Mouse (Mus musculus) urinary bladder, postnatal 14 days (tissue): ENCODE measurements around the gene Mab21l2.

Experiments used
- DNase-seq: peaks from one replicate; pipeline ENCODE4 v3.0.0; 2021; ENCODE audit warnings: low spot score

Gene Mab21l2

GRCm38 (mm10) chr3:86548091-86549015 is at the start of gene Mab21l2:
Gene Mab21l2, minus strand, starts transcription at chr3:86548629.
- DNase-seq, result no peak

- no peak for DNase-seq
Observed at GRCm38 (mm10) chr3:86575312-86575711, 26.9 kb upstream of the Mab21l2 start.

- DNase-seq, result no peak
Observed at GRCm38 (mm10) chr3:86572519-86573244, 24.3 kb upstream of the Mab21l2 start.

GRCm38 (mm10) chr3:86571518-86571917 is 23.1 kb upstream of the Mab21l2 start:
- DNase-seq, result no peak

GRCm38 (mm10) chr3:86567312-86567711 is 18.9 kb upstream of the Mab21l2 start:
- DNase-seq, result no peak

DNA sequence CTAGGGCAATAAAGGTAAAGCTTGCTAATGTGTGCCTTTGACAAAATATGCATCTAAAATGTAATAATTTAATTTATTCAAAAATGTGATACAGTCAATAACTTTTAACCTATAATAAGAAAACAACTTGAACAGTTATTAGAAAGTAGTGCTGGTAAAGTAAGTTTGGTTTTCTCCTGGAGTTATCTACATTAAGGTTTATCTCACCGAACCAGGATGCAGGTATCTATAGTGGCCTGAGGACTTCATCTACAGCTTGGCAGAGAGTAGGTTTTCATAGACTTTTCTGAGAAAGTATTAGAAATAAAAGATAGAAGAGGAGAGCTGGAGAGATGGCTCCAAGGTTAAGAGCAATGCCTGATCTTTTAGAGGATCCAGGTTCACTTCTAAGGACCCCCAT is 13.0 kb upstream of the Mab21l2 start:
- DNase-seq, result no peak

DNA sequence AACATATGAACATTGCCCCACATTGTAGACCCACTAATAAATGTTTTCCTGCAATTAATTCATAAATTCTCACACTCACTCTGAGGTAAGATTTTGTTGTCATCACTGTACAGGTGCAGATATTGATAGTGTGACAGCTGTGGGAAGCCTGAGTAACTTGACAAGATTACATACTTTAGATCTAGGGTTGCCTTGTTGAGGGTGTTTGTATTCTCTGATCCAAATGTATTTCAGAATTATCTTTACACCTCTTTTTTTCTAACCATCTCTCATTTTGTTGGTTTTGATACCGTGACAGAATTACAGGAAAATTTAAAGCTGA is 12.6 kb upstream of the Mab21l2 start:
- DNase-seq, result no peak

- no peak for DNase-seq
Observed at GRCm38 (mm10) chr3:86560281-86561022, 12.0 kb upstream of the Mab21l2 start.

DNA sequence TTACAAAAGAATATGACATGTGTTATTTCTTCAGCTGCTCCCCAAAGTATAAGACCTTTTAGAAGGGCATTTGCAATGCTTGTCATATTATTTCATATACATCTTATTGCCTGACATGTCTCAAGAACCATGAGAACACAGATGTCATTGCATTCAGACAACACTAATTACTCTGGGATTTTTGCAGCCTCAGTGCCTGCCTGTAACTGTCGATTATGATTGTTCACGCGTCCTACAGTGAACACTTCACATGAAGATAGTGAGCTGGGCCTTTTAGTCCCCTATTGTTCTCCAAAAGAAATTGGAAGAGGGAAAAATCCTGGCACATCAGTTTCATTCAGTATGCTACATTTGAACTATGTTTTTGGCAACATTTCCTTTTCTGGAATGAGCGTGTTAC is 11.2 kb upstream of the Mab21l2 start:
- no peak for DNase-seq

- no peak for DNase-seq
Observed at GRCm38 (mm10) chr3:86558976-86559375, 10.5 kb upstream of the Mab21l2 start.

DNA sequence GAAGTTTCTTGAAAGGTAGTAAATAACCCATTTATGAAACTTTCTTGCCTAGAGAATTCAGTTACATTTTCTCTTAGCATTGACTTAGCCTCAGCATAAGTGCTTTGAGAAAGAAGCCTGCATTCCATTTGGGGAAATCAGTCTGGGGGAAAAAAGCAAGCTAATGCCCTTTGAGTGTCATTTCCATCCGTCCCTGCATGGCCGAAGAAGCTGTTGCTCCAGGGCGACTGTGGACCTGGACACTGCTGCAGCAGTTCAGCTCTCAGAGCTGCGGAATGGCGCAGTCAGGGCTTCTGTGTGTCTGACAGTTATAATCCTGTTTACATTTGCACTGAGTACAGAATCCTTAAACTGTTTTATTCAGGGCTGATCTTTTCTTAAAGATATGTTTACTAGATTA is 3.7 kb upstream of the Mab21l2 start:
- DNase-seq, result no peak

DNA sequence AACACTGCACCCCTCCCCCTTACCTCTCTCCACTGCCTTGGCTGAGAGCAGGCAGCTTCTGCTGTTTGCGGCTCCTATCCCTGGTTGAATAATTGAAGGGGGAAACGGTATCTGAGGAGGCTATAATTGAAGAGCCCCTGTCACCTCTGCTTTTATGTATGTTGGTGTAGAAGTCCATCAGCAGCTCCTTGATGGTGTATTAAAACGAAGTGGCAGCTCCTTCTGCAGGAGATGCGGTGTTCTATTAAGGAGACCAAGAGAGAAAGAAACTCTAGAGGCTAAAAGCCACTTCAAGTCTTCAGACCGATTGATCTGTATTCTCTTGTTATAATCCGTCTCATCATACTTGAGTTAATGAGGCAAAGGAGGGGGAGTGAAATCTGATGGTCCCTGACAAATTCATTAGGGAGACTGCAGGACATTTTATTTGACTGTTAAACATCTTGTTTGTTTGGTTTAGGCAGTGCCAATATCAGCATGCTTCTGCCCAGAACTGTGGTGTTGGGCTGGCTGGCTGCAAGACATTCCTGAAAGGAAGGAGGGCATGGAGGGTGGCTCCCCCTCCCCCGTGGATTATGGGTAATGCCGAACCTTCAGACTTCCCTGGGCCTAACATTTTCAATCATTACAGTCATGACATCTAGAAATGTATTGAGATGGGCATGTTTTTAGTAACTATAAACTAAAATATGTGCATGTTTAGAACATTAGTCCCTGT is 2.7 kb upstream of the Mab21l2 start:
- no peak for DNase-seq

- DNase-seq, result no peak
Observed at GRCm38 (mm10) chr3:86550301-86551010, 2.0 kb upstream of the Mab21l2 start.

- no peak for DNase-seq
Observed at GRCm38 (mm10) chr3:86547251-86547791, 1.1 kb downstream of the Mab21l2 start.

- DNase-seq, result no peak
Observed at GRCm38 (mm10) chr3:86546471-86547250, 1.8 kb downstream of the Mab21l2 start.

- no peak for DNase-seq
Observed at GRCm38 (mm10) chr3:86545945-86546344, 2.5 kb downstream of the Mab21l2 start.

- DNase-seq, result no peak
Observed at GRCm38 (mm10) chr3:86544785-86545184, 3.6 kb downstream of the Mab21l2 start.

- DNase-seq, result no peak
Observed at GRCm38 (mm10) chr3:86541863-86542397, 6.5 kb downstream of the Mab21l2 start.

DNA sequence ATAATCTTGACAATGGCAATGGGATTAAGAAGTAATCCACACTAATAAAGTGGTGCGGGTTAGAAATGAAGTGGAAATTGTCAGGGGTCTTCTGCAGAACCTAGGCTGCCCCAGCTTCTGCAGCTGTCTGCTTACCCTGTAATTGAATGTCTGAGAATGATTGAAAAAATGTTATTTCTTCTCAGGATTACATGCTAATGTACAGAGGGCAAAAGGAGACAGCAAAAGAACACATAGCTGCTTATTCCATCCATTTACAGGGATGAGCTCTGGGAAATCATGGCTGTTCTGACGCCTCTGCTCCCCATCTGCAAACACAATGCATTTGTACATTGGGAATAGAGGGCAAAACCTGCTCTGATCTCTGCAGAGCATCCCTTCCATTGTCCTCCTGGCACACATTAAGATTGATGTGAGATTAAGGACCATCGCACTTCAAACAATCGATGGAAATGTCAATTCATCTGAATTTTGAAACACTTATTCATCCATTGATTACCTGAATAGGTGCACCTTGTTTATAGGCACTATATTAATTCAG is 7.3 kb downstream of the Mab21l2 start:
- DNase-seq, result no peak
